Mouse (Mus musculus) thymus, adult 2 months (tissue): ENCODE data around the gene Ankrd65. TPM values are rescaled to one million over a fixed set of nuclear protein-coding genes. Genes with fewer than 3 reads are reported as not detected.

Experiments used
- DNase-seq: peaks from one replicate; pipeline ENCODE4 v3.0.0; 2021
- H3K27ac ChIP-seq: fragments of 200-500 bp; 2 replicates; pipeline ENCODE4 v1.5.1; 2012; ENCODE audit warnings: low read length, control low read depth; ENCODE audit not compliant: control insufficient read depth, insufficient read depth
- H3K27me3 ChIP-seq: fragments of 200-500 bp; 2 replicates; pipeline ENCODE4 v1.6.1; 2012; ENCODE audit warnings: mild to moderate bottlenecking, low read length, moderate library complexity, mixed read lengths; ENCODE audit not compliant: control insufficient read depth, insufficient read depth
- H3K36me3 ChIP-seq: fragments of 200-500 bp; 2 replicates; pipeline ENCODE4 v1.6.1; 2012; ENCODE audit warnings: mild to moderate bottlenecking, low read length, moderate library complexity; ENCODE audit not compliant: control insufficient read depth, insufficient read depth
- H3K4me1 ChIP-seq: fragments of 200-500 bp; replicated peaks from 2 replicates; pipeline ENCODE4 v1.6.1; 2012; ENCODE audit warnings: low read length; ENCODE audit not compliant: control insufficient read depth, insufficient read depth
- H3K4me3 ChIP-seq: fragments of 200-500 bp; 2 replicates; pipeline ENCODE4 v1.5.1; 2012; ENCODE audit warnings: mild to moderate bottlenecking, low read length, control low read depth, moderate library complexity; ENCODE audit not compliant: control insufficient read depth, insufficient read depth
- CTCF ChIP-seq: fragments of 200-500 bp; IDR thresholded peaks from 2 replicates; pipeline ENCODE4 v1.5.1; 2012; ENCODE audit warnings: mild to moderate bottlenecking, control low read depth, low read length, moderate library complexity, borderline replicate concordance; ENCODE audit not compliant: control insufficient read depth, poor library complexity, insufficient read depth; ENCODE audit errors: extremely low read depth
- POLR2A ChIP-seq: fragments of 200-500 bp; IDR thresholded peaks from 2 replicates; pipeline ENCODE4 v1.6.1; 2012; ENCODE audit warnings: mild to moderate bottlenecking, low read length, control low read depth, moderate library complexity; ENCODE audit not compliant: control insufficient read depth, poor library complexity, insufficient read depth; ENCODE audit errors: extremely low read depth
- WGBS: fragments of 180-500 bp; shearing (Covaris S2); methylation state at CpG from one replicate; pipeline ENCODE4 v1.1.7; 2018; 5-methylcytosine and 5-hydroxymethylcytosine counted together
- polyA plus RNA-seq: library from polyadenylated mRNA; depleted of rRNA; stranded (reverse); fragments of >200 nt; gene quantifications from 2 replicates; pipeline ENCODE4 v1.2.3, GENCODE M21; 2012

The Ankrd65 gene
- polyA plus RNA-seq, 1 experiment = 0.42 TPM

GRCm38 (mm10) chr4:155811929-155812664, 21.9 kb downstream of the Ankrd65 start, which contains the start of gene Ccnl2:
Gene Ccnl2 (plus strand): TSS chr4:155812489.
- Histone ChIP-seq H3K27ac (peak within 1 kb of the TSS; percentile 88), H3K36me3 (peaks cover 65% of the 10 kb centered on the region), H3K27me3 (no peaks in the 10 kb centered on the region), H3K4me1 (peaks cover 5% of the 10 kb centered on the region; the same call in 1 of the 2 replicates), H3K4me3 (peak within 1 kb of the TSS; percentile 77)
- TF ChIP-seq POLR2A = peak; percentile 81
- TF ChIP-seq CTCF = peak; percentile 74
- DNase-seq = peak; percentile 90
- WGBS = under 1% methylated on average over 60 of the region's 60 CpGs

GRCm38 (mm10) chr4:155812665-155813181, 22.5 kb downstream of the Ankrd65 start:
- Histone ChIP-seq H3K36me3 (peaks cover 67% of the 10 kb centered on the region), H3K4me1 (peaks cover 5% of the 10 kb centered on the region; the same call in 1 of the 2 replicates), H3K27me3 (no peaks in the 10 kb centered on the region), H3K27ac (peak overlapping the region; percentile 23), H3K4me3 (peak overlapping the region; percentile 77)
- under 1% methylated on average over 49 of the region's 49 CpGs for WGBS
- TF ChIP-seq CTCF = no peak
- no peak for TF ChIP-seq POLR2A
- DNase-seq = peak; percentile 39

DNA sequence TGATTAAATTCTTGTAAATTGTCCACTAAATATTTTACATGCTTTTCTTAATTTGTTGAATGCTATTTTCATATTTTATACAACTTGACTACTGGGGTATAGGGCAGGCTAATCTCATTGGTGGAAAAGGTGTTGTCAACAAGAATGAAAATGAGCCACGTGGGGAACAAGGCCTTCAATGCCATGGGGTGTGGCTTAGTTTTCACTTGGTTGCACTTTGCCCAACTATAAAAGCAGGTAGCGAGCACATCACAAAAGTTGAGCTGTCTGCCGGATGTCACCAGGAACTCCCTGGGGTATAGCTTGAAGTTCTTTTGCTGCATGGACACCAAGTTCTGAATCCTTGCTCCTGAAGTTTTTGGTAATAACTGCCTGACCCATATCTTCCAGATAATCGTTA, 27.3 kb downstream of the Ankrd65 start:
- H3K36me3 ChIP-seq = peaks cover 86% of the 10 kb centered on the region
- no peak for DNase-seq
- no peak overlapping the region for H3K27ac ChIP-seq
- no peaks in the 10 kb centered on the region for H3K27me3 ChIP-seq
- TF ChIP-seq CTCF (no peak), POLR2A (no peak)
- H3K4me3 ChIP-seq = no peak overlapping the region
- 92% methylated on average over 4 of the region's 4 CpGs for WGBS
- peaks cover 5% of the 10 kb centered on the region; the same call in 1 of the 2 replicates for H3K4me1 ChIP-seq

DNA sequence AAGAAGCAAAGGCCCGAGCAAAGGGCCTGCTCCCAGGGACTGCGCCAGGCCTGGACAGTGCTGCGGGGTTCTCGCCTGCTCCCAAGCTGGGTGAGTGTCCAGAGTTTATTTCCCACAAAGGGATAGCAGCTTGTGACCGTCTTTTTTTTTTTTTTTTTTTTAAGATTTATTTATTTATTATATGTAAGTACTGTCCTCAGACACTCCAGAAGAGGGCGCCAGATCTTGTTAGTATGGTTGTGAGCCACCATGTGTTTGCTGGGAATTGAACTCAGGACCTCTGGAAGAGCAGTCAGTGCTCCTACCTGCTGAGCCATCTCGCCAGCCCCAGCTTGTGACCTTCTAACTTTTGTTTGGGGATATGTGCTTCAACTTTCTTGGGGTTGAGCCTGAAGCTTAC, 30.8 kb downstream of the Ankrd65 start:
- Histone ChIP-seq H3K4me3 (no peak overlapping the region), H3K27ac (no peak overlapping the region), H3K27me3 (no peaks in the 10 kb centered on the region), H3K4me1 (no peaks in the 10 kb centered on the region), H3K36me3 (peaks cover 93% of the 10 kb centered on the region)
- no peak for DNase-seq
- TF ChIP-seq CTCF = no peak
- no peak for TF ChIP-seq POLR2A
- WGBS = 89% methylated on average over 7 of the region's 7 CpGs

GRCm38 (mm10) chr4:155823443-155823842, 33.2 kb downstream of the Ankrd65 start:
- H3K36me3 ChIP-seq = peaks cover 74% of the 10 kb centered on the region
- 98% methylated on average over 16 of the region's 16 CpGs for WGBS

GRCm38 (mm10) chr4:155829866-155830265, 39.6 kb downstream of the Ankrd65 start:
- Histone ChIP-seq H3K27ac (no peak overlapping the region), H3K4me3 (no peak overlapping the region), H3K4me1 (peaks cover 17% of the 10 kb centered on the region), H3K27me3 (no peaks in the 10 kb centered on the region), H3K36me3 (peaks cover 15% of the 10 kb centered on the region)
- 94% methylated on average over 4 of the region's 4 CpGs for WGBS
- TF ChIP-seq CTCF = no peak
- no peak for TF ChIP-seq POLR2A
- DNase-seq = no peak

More at GRCm38 (mm10) chr4:155823443-155823842, 33.2 kb downstream of the Ankrd65 start:
- Histone ChIP-seq H3K4me3 (no peak overlapping the region), H3K27me3 (no peaks in the 10 kb centered on the region), H3K4me1 (no peaks in the 10 kb centered on the region), H3K27ac (no peak overlapping the region)
- no peak for TF ChIP-seq CTCF
- TF ChIP-seq POLR2A = no peak
- DNase-seq = no peak

GRCm38 (mm10) chr4:155830596-155830995, 40.4 kb downstream of the Ankrd65 start:
- no peaks in the 10 kb centered on the region for H3K27me3 ChIP-seq
- 50% methylated on average over 8 of the region's 8 CpGs for WGBS
- no peak for TF ChIP-seq POLR2A
- H3K4me1 ChIP-seq = peaks cover 17% of the 10 kb centered on the region
- H3K4me3 ChIP-seq = no peak overlapping the region
- H3K27ac ChIP-seq = no peak overlapping the region
- DNase-seq = no peak
- H3K36me3 ChIP-seq = peaks cover 8% of the 10 kb centered on the region; the same call in 1 of the 2 replicates
